Mouse (Mus musculus) hindbrain, embryonic 11.5 days (tissue): ENCODE measurements around the gene Cd6. TPM values are rescaled to one million over a fixed set of nuclear protein-coding genes. Genes with fewer than 3 reads are reported as not detected.

Experiments
- ATAC-seq: fragments of 200-750 bp; cut with Nextera tagmentation; 2 replicates; pipeline ENCODE4 v1.8.0; 2017; ENCODE audit warnings: mild to moderate bottlenecking, moderate TSS enrichment, moderate library complexity; ENCODE audit not compliant: low FRiP score
- DNase-seq: peaks from one replicate; pipeline ENCODE4 v3.0.0-alpha.2; 2015; ENCODE audit warnings: low spot score
- H3K27ac ChIP-seq: fragments of 300-500 bp; sonication (generic); 2 replicates; pipeline ENCODE4 v1.5.1; 2014; ENCODE audit warnings: mild to moderate bottlenecking, low read depth, low read length
- H3K27me3 ChIP-seq: fragments of 300-500 bp; sonication (generic); 2 replicates; pipeline ENCODE4 v1.6.1; 2014; ENCODE audit warnings: mild to moderate bottlenecking, low read length, moderate library complexity, mixed read lengths; ENCODE audit not compliant: control insufficient read depth, insufficient read depth
- H3K36me3 ChIP-seq: fragments of 300-500 bp; sonication (generic); 2 replicates; pipeline ENCODE4 v1.6.1; 2014; ENCODE audit warnings: mild to moderate bottlenecking, low read length, moderate library complexity, mixed read lengths; ENCODE audit not compliant: control insufficient read depth, insufficient read depth
- H3K4me1 ChIP-seq: fragments of 300-500 bp; sonication (generic); replicated peaks from 2 replicates; pipeline ENCODE4 v1.6.1; 2014; ENCODE audit warnings: low read length, mixed read lengths; ENCODE audit not compliant: control insufficient read depth, insufficient read depth
- H3K4me2 ChIP-seq: fragments of 300-500 bp; sonication (generic); replicated peaks from 2 replicates; pipeline ENCODE4 v1.6.1; 2014; ENCODE audit warnings: mild to moderate bottlenecking, low read depth, low read length
- H3K4me3 ChIP-seq: fragments of 300-500 bp; sonication (generic); 2 replicates; pipeline ENCODE4 v1.5.1; 2014; ENCODE audit warnings: low read depth, low read length
- H3K9ac ChIP-seq: fragments of 300-500 bp; sonication (generic); 2 replicates; pipeline ENCODE4 v1.6.1; 2014; ENCODE audit warnings: low read depth, low read length
- H3K9me3 ChIP-seq: fragments of 300-500 bp; sonication (generic); 2 replicates; pipeline ENCODE4 v1.6.1; 2016; ENCODE audit warnings: low read length; ENCODE audit not compliant: control insufficient read depth
- WGBS: fragments of 180-500 bp; shearing (Covaris S2); extraction: QIAGEN DNeasy Blood & Tissue Kit; methylation state at CpG from one replicate; pipeline ENCODE4 v1.1.7; 2014; 5-methylcytosine and 5-hydroxymethylcytosine counted together
- polyA plus RNA-seq: library from polyadenylated mRNA; unstranded; fragments of >200 nt; fragmentation: Nextera tagmentation; extraction: Ambion mirVana; gene quantifications from 2 replicates; pipeline ENCODE4 v1.2.1, GENCODE M21; 2014

Cd6 gene
- not detected in 2 replicates for polyA plus RNA-seq

DNA sequence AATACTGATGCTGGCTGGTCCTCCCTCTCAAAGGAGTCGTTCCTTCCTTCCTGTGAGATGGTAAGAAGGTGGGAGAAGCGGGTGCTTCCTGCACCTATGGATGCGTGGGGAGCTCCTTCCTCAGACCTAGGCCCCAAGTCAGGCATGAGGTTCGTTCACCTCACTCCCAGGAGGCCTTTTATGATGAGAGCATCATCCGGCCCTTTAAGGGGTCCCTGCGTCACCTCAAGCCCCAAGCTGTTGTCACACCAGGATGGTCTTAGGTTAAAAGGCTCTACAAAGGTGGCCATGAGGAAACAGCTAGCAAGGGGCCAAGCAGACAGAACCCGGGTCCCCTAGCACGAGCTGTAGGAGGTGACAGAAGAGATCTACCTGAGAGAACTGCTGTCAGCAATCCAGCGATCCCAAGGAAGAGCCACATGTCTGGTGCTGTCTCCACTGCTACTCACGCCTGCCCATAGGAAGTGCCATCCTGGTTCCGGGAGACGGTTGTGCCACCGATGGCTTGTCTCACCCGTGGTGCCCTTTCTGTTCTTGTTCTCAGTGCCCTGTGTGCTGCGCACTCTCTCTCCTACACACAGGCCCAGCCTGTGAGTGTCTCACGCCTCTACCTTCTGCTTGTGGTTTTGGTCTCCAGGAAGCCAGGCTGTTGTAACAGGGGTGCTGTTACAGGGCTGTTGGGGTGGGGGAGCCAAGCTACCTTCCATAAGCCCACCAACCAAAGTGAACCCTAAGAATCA lies at the start of gene Cd6:
TSS of gene Cd6 (minus strand) at position 623 of the 740 bp plus-strand sequence.
- Histone ChIP-seq H3K9me3 (no peaks in the 10 kb centered on the region), H3K4me2 (no peak within 1 kb of the TSS), H3K9ac (no peak within 1 kb of the TSS), H3K27ac (no peak within 1 kb of the TSS), H3K4me1 (no peaks in the 10 kb centered on the region; the same call in 1 of the 2 replicates), H3K36me3 (no peaks in the 10 kb centered on the region), H3K27me3 (no peaks in the 10 kb centered on the region), H3K4me3 (no peak within 1 kb of the TSS)
- DNase-seq (no peak), ATAC-seq (no peak)
- WGBS, result 94% methylated on average over 16 of the region's 16 CpGs

DNA sequence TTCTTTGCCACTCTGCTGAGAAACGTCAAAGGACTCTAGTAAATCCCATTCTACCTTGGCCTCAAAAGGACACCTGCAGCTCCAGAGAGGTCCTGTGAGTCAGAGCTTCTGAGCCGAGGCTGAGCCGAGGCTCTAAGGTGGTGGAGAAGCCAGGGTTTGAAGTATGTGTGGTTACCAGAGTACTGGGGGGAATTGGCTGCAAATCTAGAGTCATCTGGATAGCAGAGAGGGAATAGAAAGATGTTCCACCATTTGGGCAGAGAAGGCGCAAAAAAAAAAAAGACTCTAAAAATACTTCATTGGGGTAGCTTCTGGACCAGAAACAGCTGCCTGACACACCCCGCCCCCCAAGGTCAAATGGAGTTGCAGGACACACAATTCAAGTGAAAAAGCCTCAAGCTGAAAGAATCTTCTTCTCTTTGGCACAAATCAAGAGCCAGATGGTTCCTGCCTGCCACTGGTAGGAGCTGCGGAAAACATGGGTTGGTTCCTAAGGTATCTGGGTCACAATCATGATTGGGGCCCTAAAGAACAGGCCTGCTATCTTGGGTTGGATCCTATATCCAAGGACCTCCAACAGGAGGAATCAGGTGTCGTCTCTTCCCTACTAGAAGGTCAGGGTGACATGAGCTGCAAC lies 48.5 kb upstream of the Cd6 start:
- DNase-seq (no peak), ATAC-seq (no peak)
- 94% methylated on average over 7 of the region's 7 CpGs for WGBS
- H3K4me1 ChIP-seq, result peaks cover 5% of the 10 kb centered on the region
- no peaks in the 10 kb centered on the region for H3K9me3 ChIP-seq
- no peaks in the 10 kb centered on the region for H3K27me3 ChIP-seq
- no peak overlapping the region for H3K27ac ChIP-seq
- no peak overlapping the region for H3K9ac ChIP-seq
- no peak overlapping the region for H3K4me2 ChIP-seq
- H3K36me3 ChIP-seq, result no peaks in the 10 kb centered on the region
- no peak overlapping the region for H3K4me3 ChIP-seq

DNA sequence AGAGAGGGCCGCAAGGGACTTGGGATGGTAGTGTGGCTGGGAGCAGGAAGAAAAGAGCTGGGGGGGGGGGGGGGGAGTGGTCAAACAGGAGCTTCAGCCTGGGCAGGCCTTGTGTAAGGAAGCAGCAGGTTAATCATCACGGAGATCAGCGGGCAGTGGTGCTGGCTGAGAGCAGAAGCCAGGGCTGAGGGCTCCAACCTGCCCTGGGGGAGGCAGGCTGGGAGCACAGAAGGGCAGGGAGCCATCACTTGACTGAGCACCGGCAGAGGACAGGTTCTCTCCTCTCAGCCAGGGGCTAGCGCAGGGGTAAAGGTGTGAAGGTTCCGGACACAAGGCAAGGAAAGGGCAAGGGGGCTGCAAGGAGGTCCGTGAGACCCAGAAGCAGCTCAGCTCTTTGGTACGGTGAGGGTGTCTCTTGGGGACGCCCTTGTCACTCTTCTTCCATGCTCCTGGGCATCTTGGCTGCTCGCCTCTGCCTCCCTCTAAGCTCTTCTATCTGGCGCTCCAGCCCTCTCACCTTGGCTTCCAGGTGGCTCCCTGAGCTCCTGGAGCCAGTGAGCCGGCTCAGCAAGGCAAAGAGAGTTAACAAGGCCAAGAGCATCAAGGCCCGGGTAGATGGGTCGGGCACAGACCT lies 41.6 kb upstream of the Cd6 start:
- Histone ChIP-seq H3K9me3 (no peaks in the 10 kb centered on the region), H3K27me3 (no peaks in the 10 kb centered on the region), H3K4me3 (no peak overlapping the region), H3K4me1 (0 out of 2 replicates have a peak, but pooled peaks cover 4% of the 10 kb centered on the region), H3K4me2 (no peak overlapping the region), H3K36me3 (peaks cover 4% of the 10 kb centered on the region; the same call in 1 of the 2 replicates), H3K27ac (no peak overlapping the region), H3K9ac (no peak overlapping the region)
- WGBS, result 81% methylated on average over 14 of the region's 14 CpGs
- ATAC-seq (no peak), DNase-seq (no peak)

DNA sequence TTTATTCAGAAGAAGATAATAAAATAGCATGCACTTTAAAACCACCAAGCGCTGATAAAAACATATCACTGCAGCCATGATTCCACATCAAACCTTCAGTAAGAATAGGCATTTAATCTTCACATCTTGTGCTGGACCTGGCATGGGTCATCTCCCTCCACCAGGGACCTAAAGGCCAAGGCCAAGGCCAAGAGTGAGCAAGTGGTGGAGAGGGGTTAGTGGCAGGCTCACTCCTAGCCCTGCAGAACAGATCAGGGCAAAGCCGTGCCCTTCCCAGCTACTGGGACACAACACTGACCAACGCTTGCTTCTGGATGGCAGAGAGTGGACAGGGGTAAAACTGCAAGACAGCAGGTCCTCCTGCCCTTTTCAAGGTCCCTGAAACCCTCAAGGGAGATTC lies 40.8 kb upstream of the Cd6 start:
- 0 out of 2 replicates have a peak, but pooled peaks cover 4% of the 10 kb centered on the region for H3K4me1 ChIP-seq
- H3K4me3 ChIP-seq, result no peak overlapping the region
- no peaks in the 10 kb centered on the region for H3K27me3 ChIP-seq
- no peak overlapping the region for H3K9ac ChIP-seq
- no peaks in the 10 kb centered on the region for H3K9me3 ChIP-seq
- H3K4me2 ChIP-seq, result no peak overlapping the region
- no peak overlapping the region for H3K27ac ChIP-seq
- WGBS, result 84% methylated on average over 3 of the region's 3 CpGs
- H3K36me3 ChIP-seq, result peaks cover 8% of the 10 kb centered on the region; the same call in 1 of the 2 replicates
- DNase-seq, result no peak
- ATAC-seq, result no peak

DNA sequence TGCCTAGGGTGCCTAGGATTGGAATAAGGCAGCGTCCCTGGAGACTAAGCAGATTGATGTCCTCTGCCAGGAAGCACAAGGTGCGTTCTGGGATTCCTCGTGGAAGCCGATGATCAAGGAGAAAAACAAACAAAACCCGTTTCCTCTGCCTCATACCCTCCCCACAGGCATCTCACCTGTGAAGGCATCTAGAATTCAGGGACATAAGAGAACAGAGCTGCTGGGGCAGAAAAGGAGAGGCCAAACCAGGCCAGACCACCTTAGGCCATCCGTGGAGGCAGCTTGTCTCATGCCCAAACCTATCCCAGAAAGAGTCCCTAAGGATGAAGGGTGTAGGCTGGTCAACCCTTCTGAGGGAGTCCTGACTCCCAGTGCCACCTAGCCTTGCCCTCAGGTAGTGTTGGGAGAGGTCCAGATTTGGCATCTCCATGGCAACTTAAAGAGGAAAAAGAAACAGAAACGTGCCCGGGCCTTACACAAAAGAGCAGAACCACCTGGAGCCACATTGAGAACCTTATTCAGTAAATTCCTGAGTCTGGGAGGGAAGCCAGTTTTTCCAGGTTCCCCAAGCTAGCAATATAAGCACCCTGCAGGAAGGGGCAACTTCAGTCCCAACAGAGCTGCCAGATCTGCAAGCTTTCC lies 40.1 kb upstream of the Cd6 start, which contains the start of gene Tmem132a:
TSS of gene Tmem132a (minus strand) at position 55 of the 642 bp plus-strand sequence.
- Histone ChIP-seq H3K4me1 (0 out of 2 replicates have a peak, but pooled peaks cover 4% of the 10 kb centered on the region), H3K4me3 (peak within 1 kb of the TSS; percentile 75), H3K36me3 (peaks cover 10% of the 10 kb centered on the region; the same call in 1 of the 2 replicates), H3K27me3 (no peaks in the 10 kb centered on the region), H3K9me3 (no peaks in the 10 kb centered on the region), H3K27ac (peak within 1 kb of the TSS; percentile 91), H3K9ac (peak within 1 kb of the TSS; percentile 86), H3K4me2 (peak within 1 kb of the TSS; percentile 87)
- DNase-seq, result no peak
- peak; percentile 58 for ATAC-seq
- 5% methylated on average over 8 of the region's 8 CpGs for WGBS

DNA sequence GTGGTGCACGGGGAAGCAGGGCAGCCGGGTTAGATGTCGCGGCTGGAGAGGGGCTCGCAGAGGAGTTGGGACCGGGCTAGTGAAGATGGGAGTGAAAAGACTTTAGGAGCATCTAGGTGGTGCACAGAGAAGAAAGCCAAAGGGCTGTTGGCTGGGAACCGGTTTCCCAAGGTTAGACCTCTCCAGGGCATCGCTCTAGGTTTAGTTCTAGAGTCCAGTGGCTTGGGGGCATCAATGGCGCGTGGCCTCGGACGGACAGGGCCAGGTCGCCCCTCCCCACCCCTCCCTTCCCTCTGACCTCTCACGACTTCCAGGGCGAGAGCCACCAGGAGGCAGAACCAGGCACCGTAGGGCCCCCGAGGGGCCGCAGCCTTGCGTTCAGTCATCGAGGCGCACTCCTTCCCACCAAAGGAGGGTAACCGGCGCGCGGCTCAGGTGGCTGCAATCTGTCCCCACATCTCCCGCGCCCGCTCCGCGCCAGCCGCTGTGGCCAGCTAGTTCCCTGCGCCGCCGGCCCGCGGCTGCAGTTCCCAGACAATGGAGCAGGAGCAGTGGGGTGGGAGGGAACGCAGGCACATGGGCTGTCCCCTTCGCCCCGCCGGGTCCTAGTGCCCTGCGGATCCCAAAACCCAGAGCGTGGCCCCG lies 39.5 kb upstream of the Cd6 start:
- Histone ChIP-seq H3K27me3 (no peaks in the 10 kb centered on the region), H3K9me3 (no peaks in the 10 kb centered on the region), H3K4me2 (peak overlapping the region; percentile 87), H3K9ac (peak overlapping the region; percentile 86), H3K4me3 (peak overlapping the region; percentile 75), H3K27ac (peak overlapping the region; percentile 91), H3K4me1 (0 out of 2 replicates have a peak, but pooled peaks cover 4% of the 10 kb centered on the region), H3K36me3 (peaks cover 10% of the 10 kb centered on the region; the same call in 1 of the 2 replicates)
- DNase-seq (peak; percentile 92), ATAC-seq (peak; percentile 96)
- under 1% methylated on average over 42 of the region's 43 CpGs for WGBS

DNA sequence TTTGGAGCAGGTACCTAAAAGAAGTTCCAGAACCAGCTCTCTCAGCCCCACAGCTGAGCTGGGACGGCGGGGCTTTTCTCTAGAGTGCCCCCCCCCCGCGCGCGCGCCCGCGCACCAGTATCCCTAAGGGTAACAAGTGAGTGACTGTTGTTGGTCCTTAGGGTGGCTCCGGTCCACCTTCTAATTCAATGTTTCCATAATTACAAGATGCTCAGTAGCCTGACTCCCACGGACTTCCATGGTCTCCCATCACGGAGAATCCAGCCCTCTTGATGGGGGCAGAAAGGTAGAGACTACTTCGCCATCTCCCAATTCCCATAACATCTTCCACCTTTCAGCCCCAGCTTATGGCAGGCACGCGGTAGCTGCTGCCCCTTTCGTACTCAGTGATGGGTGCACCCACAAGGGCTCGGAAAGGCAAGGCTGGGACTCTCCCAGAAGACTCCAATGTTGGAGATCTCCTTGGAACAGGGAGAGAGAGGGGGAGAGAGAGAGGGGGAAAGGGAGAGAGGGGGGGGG lies 38.8 kb upstream of the Cd6 start:
- Histone ChIP-seq H3K9ac (peak overlapping the region; percentile 86), H3K4me2 (peak overlapping the region; percentile 87), H3K9me3 (no peaks in the 10 kb centered on the region), H3K4me3 (peak overlapping the region; percentile 75), H3K4me1 (0 out of 2 replicates have a peak, but pooled peaks cover 4% of the 10 kb centered on the region), H3K36me3 (peaks cover 10% of the 10 kb centered on the region; the same call in 1 of the 2 replicates), H3K27me3 (no peaks in the 10 kb centered on the region), H3K27ac (peak overlapping the region; percentile 91; the same call in 1 of the 2 replicates)
- DNase-seq (no peak), ATAC-seq (peak; percentile 38)
- under 1% methylated on average over 17 of the region's 17 CpGs for WGBS
